Mouse (Mus musculus) small intestine, adult 2 months (tissue): ENCODE data around the gene Nmnat2. TPM values are rescaled to one million over a fixed set of nuclear protein-coding genes. Genes with fewer than 3 reads are reported as not detected.

Source experiments
- H3K27ac ChIP-seq: fragments of 200-500 bp; 2 replicates; pipeline ENCODE4 v1.5.1; 2012; ENCODE audit warnings: low read depth, low read length, control low read depth, inconsistent platforms; ENCODE audit not compliant: insufficient read depth
- H3K27me3 ChIP-seq: fragments of 200-500 bp; 2 replicates; pipeline ENCODE4 v1.6.1; 2012; ENCODE audit warnings: mild to moderate bottlenecking, moderate library complexity, low read length, inconsistent platforms; ENCODE audit not compliant: control insufficient read depth, insufficient read depth
- H3K36me3 ChIP-seq: fragments of 200-500 bp; 2 replicates; pipeline ENCODE4 v1.6.1; 2012; ENCODE audit warnings: mild to moderate bottlenecking, low read length, control low read depth, inconsistent platforms; ENCODE audit not compliant: control insufficient read depth, insufficient read depth
- H3K4me1 ChIP-seq: fragments of 200-500 bp; 2 replicates; pipeline ENCODE4 v1.6.1; 2012; ENCODE audit warnings: low read length, inconsistent platforms, mixed read lengths; ENCODE audit not compliant: control insufficient read depth, insufficient read depth, insufficient read length
- H3K4me3 ChIP-seq: fragments of 200-500 bp; 2 replicates; pipeline ENCODE4 v1.5.1; 2012; ENCODE audit warnings: low read depth, mild to moderate bottlenecking, control low read depth, inconsistent platforms, low read length, moderate library complexity
- CTCF ChIP-seq: fragments of 200-500 bp; IDR thresholded peaks from 2 replicates; pipeline ENCODE4 v1.5.1; 2012; ENCODE audit warnings: low read depth, mild to moderate bottlenecking, control low read depth, inconsistent platforms, low read length, moderate library complexity, mixed read lengths; ENCODE audit not compliant: insufficient replicate concordance, insufficient read length; ENCODE audit errors: extremely low read depth
- POLR2A ChIP-seq: fragments of 200-500 bp; IDR thresholded peaks from 2 replicates; pipeline ENCODE4 v1.6.1; 2012; ENCODE audit warnings: low read depth, mild to moderate bottlenecking, control low read depth, inconsistent platforms, low read length, moderate library complexity
- WGBS: fragments of 180-500 bp; shearing (Covaris S2); methylation state at CpG from one replicate; pipeline ENCODE4 v1.1.7; 2018; 5-methylcytosine and 5-hydroxymethylcytosine counted together
- polyA plus RNA-seq: library from polyadenylated mRNA; depleted of rRNA; stranded (reverse); fragments of >200 nt; gene quantifications from 2 replicates; pipeline ENCODE4 v1.2.3, GENCODE M21; 2012

Nmnat2 gene
- polyA plus RNA-seq, 1 experiment, result 0.35 TPM

GRCm38 (mm10) chr1:153098586-153098985 lies 143.8 kb downstream of the Nmnat2 start:
- TF ChIP-seq CTCF (no peak), POLR2A (no peak)
- WGBS, result 71% methylated on average over 11 of the region's 11 CpGs

GRCm38 (mm10) chr1:153100912-153101311 lies 146.1 kb downstream of the Nmnat2 start:
- TF ChIP-seq POLR2A, result no peak
- no peak for TF ChIP-seq CTCF
- no peaks in the 10 kb centered on the region for H3K36me3 ChIP-seq
- WGBS, result 31% methylated on average over 9 of the region's 9 CpGs
- H3K4me1 ChIP-seq, result no peaks in the 10 kb centered on the region
- no peaks in the 10 kb centered on the region for H3K27me3 ChIP-seq
- H3K4me3 ChIP-seq, result no peak overlapping the region
- H3K27ac ChIP-seq, result no peak overlapping the region

More at GRCm38 (mm10) chr1:153098586-153098985, 143.8 kb downstream of the Nmnat2 start:
- Histone ChIP-seq H3K4me3 (no peak overlapping the region), H3K27me3 (no peaks in the 10 kb centered on the region), H3K4me1 (no peaks in the 10 kb centered on the region), H3K36me3 (no peaks in the 10 kb centered on the region), H3K27ac (no peak overlapping the region)

- Histone ChIP-seq H3K36me3 (no peaks in the 10 kb centered on the region), H3K4me1 (no peaks in the 10 kb centered on the region), H3K4me3 (no peak overlapping the region), H3K27ac (no peak overlapping the region), H3K27me3 (no peaks in the 10 kb centered on the region)
- WGBS, result 20% methylated on average over 9 of the region's 9 CpGs
- TF ChIP-seq POLR2A (no peak), CTCF (peak; percentile 56; the same call in 1 of the 2 replicates)
Observed at GRCm38 (mm10) chr1:153101327-153101880, 146.6 kb downstream of the Nmnat2 start.

GRCm38 (mm10) chr1:153102296-153103185 lies 147.7 kb downstream of the Nmnat2 start:
- Histone ChIP-seq H3K36me3 (no peaks in the 10 kb centered on the region), H3K27me3 (no peaks in the 10 kb centered on the region), H3K4me3 (no peak overlapping the region), H3K27ac (no peak overlapping the region), H3K4me1 (no peaks in the 10 kb centered on the region)
- WGBS, result 95% methylated on average over 17 of the region's 17 CpGs
- TF ChIP-seq POLR2A (no peak), CTCF (no peak)

GRCm38 (mm10) chr1:153103186-153103554 lies 148.4 kb downstream of the Nmnat2 start:
- Histone ChIP-seq H3K27ac (no peak overlapping the region), H3K4me1 (no peaks in the 10 kb centered on the region), H3K36me3 (no peaks in the 10 kb centered on the region), H3K27me3 (no peaks in the 10 kb centered on the region), H3K4me3 (no peak overlapping the region)
- 96% methylated on average over 8 of the region's 8 CpGs for WGBS
- TF ChIP-seq POLR2A (no peak), CTCF (no peak)

GRCm38 (mm10) chr1:153104804-153105203 lies 150.0 kb downstream of the Nmnat2 start:
- Histone ChIP-seq H3K4me1 (no peaks in the 10 kb centered on the region), H3K4me3 (no peak overlapping the region), H3K36me3 (no peaks in the 10 kb centered on the region), H3K27me3 (no peaks in the 10 kb centered on the region), H3K27ac (no peak overlapping the region)
- no peak for TF ChIP-seq CTCF
- TF ChIP-seq POLR2A, result no peak
- WGBS, result 54% methylated on average over 12 of the region's 12 CpGs

GRCm38 (mm10) chr1:153107866-153108265 lies 153.1 kb downstream of the Nmnat2 start:
- Histone ChIP-seq H3K36me3 (no peaks in the 10 kb centered on the region), H3K27me3 (no peaks in the 10 kb centered on the region), H3K27ac (no peak overlapping the region), H3K4me3 (no peak overlapping the region), H3K4me1 (no peaks in the 10 kb centered on the region)
- no peak for TF ChIP-seq CTCF
- TF ChIP-seq POLR2A, result no peak
- WGBS, result 84% methylated on average over 7 of the region's 7 CpGs
